Mouse (Mus musculus) liver, embryonic 14.5 days (tissue): ENCODE data around the gene Ptprt.

Experiments used
- CTCF ChIP-seq: IDR thresholded peaks from 2 replicates; pipeline ENCODE4 v1.5.1; 2016; ENCODE audit warnings: antibody characterized with exemption, low read depth, control low read depth
- EP300 ChIP-seq: IDR thresholded peaks from 2 replicates; pipeline ENCODE4 v1.6.1; 2016; ENCODE audit warnings: antibody characterized with exemption, low read depth

- TF ChIP-seq CTCF (no peak), EP300 (no peak)
These were observed 1060.6 kb downstream of the Ptprt start for GRCm38 (mm10) chr2:161600206-161600808.
